Mouse (Mus musculus) embryonic facial prominence, embryonic 11.5 days (tissue): ENCODE results near the gene Neurl4. TPM values are rescaled to one million over a fixed set of nuclear protein-coding genes. Genes with fewer than 3 reads are reported as not detected.
A peak's percentile ranks its signal among the peaks of the same experiment; 100 is the strongest.

Experiments
- ATAC-seq: fragments of 200-750 bp; cut with Nextera tagmentation; replicated peaks from 2 replicates; pipeline ENCODE4 v1.8.0; 2017; ENCODE audit warnings: low read depth; ENCODE audit not compliant: insufficient number of reproducible peaks, low FRiP score, low TSS enrichment
- DNase-seq: peaks from one replicate; pipeline ENCODE4 v3.0.0-alpha.2; 2015; ENCODE audit warnings: low spot score
- H3K27ac ChIP-seq: fragments of 300-500 bp; sonication (generic); replicated peaks from 2 replicates; pipeline ENCODE4 v1.5.1; 2014; ENCODE audit warnings: mild to moderate bottlenecking, low read depth, low read length, control low read depth
- H3K27me3 ChIP-seq: fragments of 300-500 bp; sonication (generic); 2 replicates; pipeline ENCODE4 v1.6.1; 2014; ENCODE audit warnings: mild to moderate bottlenecking, low read length, moderate library complexity, mixed read lengths; ENCODE audit not compliant: control insufficient read depth, insufficient read depth
- H3K36me3 ChIP-seq: fragments of 300-500 bp; sonication (generic); replicated peaks from 2 replicates; pipeline ENCODE4 v1.6.1; 2014; ENCODE audit warnings: low read depth, mild to moderate bottlenecking, low read length, moderate library complexity, mixed read lengths; ENCODE audit not compliant: control insufficient read depth, insufficient read depth
- H3K4me1 ChIP-seq: fragments of 300-500 bp; sonication (generic); 2 replicates; pipeline ENCODE4 v1.6.1; 2014; ENCODE audit warnings: low read length, mixed read lengths; ENCODE audit not compliant: control insufficient read depth, insufficient read depth
- H3K4me2 ChIP-seq: fragments of 300-500 bp; sonication (generic); 2 replicates; pipeline ENCODE4 v1.6.1; 2014; ENCODE audit warnings: low read depth, mild to moderate bottlenecking, control low read depth, low read length, moderate library complexity
- H3K4me3 ChIP-seq: fragments of 300-500 bp; sonication (generic); 2 replicates; pipeline ENCODE4 v1.5.1; 2014; ENCODE audit warnings: low read depth, low read length, control low read depth
- H3K9ac ChIP-seq: fragments of 300-500 bp; sonication (generic); replicated peaks from 2 replicates; pipeline ENCODE4 v1.6.1; 2014; ENCODE audit warnings: mild to moderate bottlenecking, control low read depth, low read length
- H3K9me3 ChIP-seq: fragments of 300-500 bp; sonication (generic); replicated peaks from 2 replicates; pipeline ENCODE4 v1.6.1; 2016; ENCODE audit warnings: mild to moderate bottlenecking, low read length, inconsistent platforms, mixed read lengths; ENCODE audit not compliant: control insufficient read depth
- WGBS: fragments of 180-500 bp; shearing (Covaris S2); extraction: QIAGEN DNeasy Blood & Tissue Kit; methylation state at CpG from one replicate; pipeline ENCODE4 v1.1.7; 2014; 5-methylcytosine and 5-hydroxymethylcytosine counted together
- polyA plus RNA-seq: library from polyadenylated mRNA; unstranded; fragments of >200 nt; fragmentation: Nextera tagmentation; extraction: Ambion mirVana; gene quantifications from 2 replicates; pipeline ENCODE4 v1.2.1, GENCODE M21; 2014

Neurl4 gene
- polyA plus RNA-seq, 1 experiment from 2014 or later, result 11.5 TPM

- Histone ChIP-seq H3K4me2 (peak overlapping the region; percentile 95), H3K4me3 (peak overlapping the region; percentile 92), H3K9me3 (no peaks in the 10 kb centered on the region), H3K9ac (peak overlapping the region; percentile 98), H3K27me3 (no peaks in the 10 kb centered on the region), H3K36me3 (peaks cover 16% of the 10 kb centered on the region), H3K4me1 (peaks cover 4% of the 10 kb centered on the region; the same call in 1 of the 2 replicates), H3K27ac (peak overlapping the region; percentile 82)
- under 1% methylated on average over 42 of the region's 42 CpGs for WGBS
- DNase-seq (peak; percentile 99), ATAC-seq (peak; percentile 72)
Observed at GRCm38 (mm10) chr11:69901406-69901846, 554 bp downstream of the Neurl4 start.

DNA sequence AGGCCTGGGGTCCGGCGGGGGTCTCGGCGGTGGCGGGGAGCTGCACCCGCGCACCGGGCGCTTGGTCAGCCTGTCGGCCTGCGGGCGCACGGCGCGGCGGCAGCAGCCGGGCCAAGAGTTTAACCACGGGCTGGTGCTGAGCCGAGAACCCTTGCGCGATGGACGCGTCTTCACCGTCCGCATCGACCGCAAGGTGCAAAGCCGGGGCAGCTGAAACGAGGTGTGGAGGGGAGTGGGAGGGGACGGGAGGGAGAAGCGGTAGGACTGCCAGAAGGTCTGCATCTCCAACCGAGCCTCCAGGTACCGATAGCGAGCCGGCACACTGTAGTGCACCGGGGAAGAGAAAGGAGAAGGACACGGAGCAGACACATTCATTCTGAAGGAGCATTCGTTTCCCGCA is 1.1 kb downstream of the Neurl4 start:
- Histone ChIP-seq H3K4me3 (peak overlapping the region; percentile 92), H3K9me3 (no peaks in the 10 kb centered on the region), H3K36me3 (peaks cover 21% of the 10 kb centered on the region), H3K9ac (peak overlapping the region; percentile 90), H3K27me3 (no peaks in the 10 kb centered on the region), H3K4me2 (peak overlapping the region; percentile 95), H3K4me1 (peaks cover 4% of the 10 kb centered on the region; the same call in 1 of the 2 replicates), H3K27ac (peak overlapping the region; percentile 82)
- under 1% methylated on average over 39 of the region's 39 CpGs for WGBS
- ATAC-seq (no peak), DNase-seq (peak; percentile 24)

GRCm38 (mm10) chr11:69902972-69903371 is 2.1 kb downstream of the Neurl4 start:
- DNase-seq (no peak), ATAC-seq (no peak)
- H3K4me1 ChIP-seq, result peaks cover 4% of the 10 kb centered on the region; the same call in 1 of the 2 replicates
- no peaks in the 10 kb centered on the region for H3K27me3 ChIP-seq
- 90% methylated on average over 13 of the region's 13 CpGs for WGBS
- no peak overlapping the region for H3K27ac ChIP-seq
- H3K9me3 ChIP-seq, result no peaks in the 10 kb centered on the region
- H3K4me3 ChIP-seq, result peak overlapping the region; percentile 92
- H3K9ac ChIP-seq, result no peak overlapping the region; the same call in 1 of the 2 replicates
- H3K36me3 ChIP-seq, result peaks cover 28% of the 10 kb centered on the region
- H3K4me2 ChIP-seq, result peak overlapping the region; percentile 95; the same call in 1 of the 2 replicates

GRCm38 (mm10) chr11:69904311-69904710 is 3.4 kb downstream of the Neurl4 start:
- H3K27me3 ChIP-seq, result no peaks in the 10 kb centered on the region
- H3K27ac ChIP-seq, result no peak overlapping the region
- H3K36me3 ChIP-seq, result peaks cover 33% of the 10 kb centered on the region
- WGBS, result 96% methylated on average over 9 of the region's 9 CpGs
- H3K4me1 ChIP-seq, result peaks cover 4% of the 10 kb centered on the region; the same call in 1 of the 2 replicates
- ATAC-seq (no peak), DNase-seq (no peak)
- H3K9me3 ChIP-seq, result no peaks in the 10 kb centered on the region
- no peak overlapping the region for H3K4me3 ChIP-seq
- H3K4me2 ChIP-seq, result no peak overlapping the region
- H3K9ac ChIP-seq, result no peak overlapping the region

DNA sequence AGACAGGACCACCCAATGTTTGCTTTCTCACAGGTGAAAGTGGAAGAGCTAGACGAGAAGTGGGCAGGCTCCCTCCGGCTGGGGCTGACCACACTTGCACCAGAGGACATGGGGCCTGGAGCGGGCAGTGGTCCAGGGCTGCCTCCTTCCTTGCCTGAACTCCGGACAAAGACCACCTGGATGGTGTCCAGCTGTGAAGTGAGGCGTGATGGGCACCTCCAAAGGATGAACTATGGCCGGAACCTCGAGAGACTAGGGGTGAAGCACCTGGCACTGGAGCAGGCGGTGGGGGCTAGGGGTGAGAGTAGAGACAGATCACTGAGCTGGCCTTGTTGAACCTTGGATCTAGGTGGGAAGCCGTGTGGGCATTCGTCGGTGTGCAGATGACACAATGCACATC is 7.8 kb downstream of the Neurl4 start:
- no peak overlapping the region for H3K4me3 ChIP-seq
- peaks cover 52% of the 10 kb centered on the region for H3K36me3 ChIP-seq

DNA sequence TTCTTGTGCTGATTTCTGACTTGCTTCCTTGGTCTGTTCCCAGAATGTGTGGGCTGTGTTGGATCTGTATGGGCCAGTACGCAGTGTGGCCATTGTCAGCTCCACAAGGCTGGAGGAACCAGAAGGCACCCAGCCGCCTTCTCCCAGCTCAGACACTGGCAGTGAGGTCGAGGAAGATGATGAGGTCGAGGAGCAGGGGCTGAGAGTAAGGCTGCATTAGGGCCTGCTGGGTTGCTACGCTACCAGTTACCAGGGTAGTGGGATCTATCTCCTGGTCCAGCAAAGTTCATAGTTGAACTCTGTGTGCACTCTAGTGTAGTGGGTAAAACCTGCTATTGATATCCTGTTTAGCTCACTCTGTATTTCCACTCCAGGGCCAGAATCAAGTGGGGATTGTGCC is 8.3 kb downstream of the Neurl4 start:
- Histone ChIP-seq H3K9me3 (no peaks in the 10 kb centered on the region), H3K27ac (no peak overlapping the region), H3K4me2 (no peak overlapping the region), H3K27me3 (no peaks in the 10 kb centered on the region), H3K4me3 (no peak overlapping the region), H3K36me3 (peaks cover 48% of the 10 kb centered on the region), H3K9ac (no peak overlapping the region), H3K4me1 (no peaks in the 10 kb centered on the region)
- 83% methylated on average over 5 of the region's 5 CpGs for WGBS
- ATAC-seq (no peak), DNase-seq (no peak)

More for the DNA sequence above, 7.8 kb downstream of the Neurl4 start:
- no peak overlapping the region for H3K4me2 ChIP-seq
- 94% methylated on average over 11 of the region's 11 CpGs for WGBS
- no peaks in the 10 kb centered on the region for H3K27me3 ChIP-seq
- DNase-seq (no peak), ATAC-seq (no peak)
- H3K4me1 ChIP-seq, result no peaks in the 10 kb centered on the region
- H3K9me3 ChIP-seq, result no peaks in the 10 kb centered on the region
- no peak overlapping the region for H3K27ac ChIP-seq
- H3K9ac ChIP-seq, result no peak overlapping the region

DNA sequence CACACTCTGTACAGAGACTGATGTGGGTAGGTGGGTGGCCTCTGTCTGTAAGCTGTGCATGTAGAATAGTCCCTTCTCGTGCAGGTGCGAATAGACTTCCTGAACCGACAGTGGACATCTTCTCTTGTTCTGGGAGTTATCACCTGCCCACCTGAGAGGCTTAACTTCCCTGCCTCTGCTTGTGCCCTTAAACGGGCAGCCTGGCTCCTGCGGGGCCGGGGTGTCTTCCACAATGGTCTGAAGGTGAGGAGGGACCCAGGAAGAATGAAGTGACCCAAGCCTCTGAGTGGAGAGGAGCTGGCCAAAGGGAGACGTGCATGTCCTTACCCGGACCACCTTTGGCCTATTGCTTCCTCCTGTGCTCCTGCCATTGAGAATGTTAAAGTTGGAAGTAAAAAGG is 9.3 kb downstream of the Neurl4 start:
- H3K9ac ChIP-seq, result no peak overlapping the region
- H3K4me2 ChIP-seq, result no peak overlapping the region
- no peaks in the 10 kb centered on the region for H3K9me3 ChIP-seq
- no peak for DNase-seq
- H3K4me1 ChIP-seq, result peaks cover 4% of the 10 kb centered on the region
- 91% methylated on average over 8 of the region's 8 CpGs for WGBS
- H3K4me3 ChIP-seq, result no peak overlapping the region
- no peak for ATAC-seq
- H3K36me3 ChIP-seq, result peaks cover 47% of the 10 kb centered on the region
- H3K27me3 ChIP-seq, result no peaks in the 10 kb centered on the region
- H3K27ac ChIP-seq, result no peak overlapping the region

- ATAC-seq (no peak), DNase-seq (no peak)
- Histone ChIP-seq H3K4me1 (peaks cover 4% of the 10 kb centered on the region), H3K4me3 (no peak overlapping the region), H3K9me3 (no peaks in the 10 kb centered on the region), H3K9ac (no peak overlapping the region), H3K4me2 (no peak overlapping the region), H3K27ac (no peak overlapping the region), H3K27me3 (no peaks in the 10 kb centered on the region), H3K36me3 (peaks cover 49% of the 10 kb centered on the region)
- WGBS, result 91% methylated on average over 17 of the region's 17 CpGs
Observed at GRCm38 (mm10) chr11:69910781-69911560, 10.1 kb downstream of the Neurl4 start.
